Mouse (Mus musculus): ENCODE measurements around the gene Gm10799. TPM values are rescaled to one million over a fixed set of nuclear protein-coding genes. Genes with fewer than 3 reads are reported as not detected.
"Not testable (repeated sequence)": the region's sequence is repeated elsewhere in the genome, so short reads cannot be mapped to it uniquely, and the experiment has no call there.

Gm10799 gene
- polyA plus RNA-seq, 1 experiment from 2014 or later, result not detected

DNA sequence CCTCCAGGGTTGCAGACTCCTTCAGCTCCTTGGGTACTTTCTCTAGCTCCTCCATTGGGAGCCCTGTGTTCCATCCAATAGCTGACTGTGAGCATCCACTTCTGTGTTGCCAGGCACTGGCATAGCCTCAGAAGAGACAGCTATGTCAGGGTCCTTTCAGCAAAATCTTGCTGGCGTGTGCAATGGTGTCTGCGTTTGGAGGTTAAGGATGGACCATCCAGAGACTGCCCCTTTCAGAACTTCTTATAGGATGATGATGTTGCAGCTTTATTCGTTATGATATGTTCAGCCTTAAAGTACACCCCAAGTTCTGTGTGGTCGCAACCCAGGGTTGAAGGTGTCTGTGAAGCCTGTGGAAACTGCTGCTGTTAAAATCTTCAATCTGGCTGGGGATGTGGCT, 29.0 kb upstream of the Gm10799 start:
- not testable (repeated sequence) for ATAC-seq (ENCODE audit: low FRiP score); H3K4me2 ChIP-seq
- WGBS, result 95% methylated on average over 4 of the region's 4 CpGs

GRCm38 (mm10) chr2:104096796-104097195, 28.4 kb upstream of the Gm10799 start:
- WGBS, result 66% methylated on average over 1 of the region's 1 CpGs
- H3K9ac ChIP-seq (replicated peaks); H3K27me3 ChIP-seq (replicated peaks); H3K4me2 ChIP-seq; ATAC-seq (ENCODE audit: low FRiP score); H3K27ac ChIP-seq (replicated peaks); H3K9me3 ChIP-seq (replicated peaks); H3K36me3 ChIP-seq; H3K4me1 ChIP-seq; H3K4me3 ChIP-seq (replicated peaks): not testable (repeated sequence)

More for the DNA sequence above, 29.0 kb upstream of the Gm10799 start:
- H3K4me1 ChIP-seq; H3K27me3 ChIP-seq (replicated peaks); H3K27ac ChIP-seq (replicated peaks); H3K9me3 ChIP-seq (replicated peaks); H3K4me3 ChIP-seq (replicated peaks); H3K9ac ChIP-seq (replicated peaks); H3K36me3 ChIP-seq: not testable (repeated sequence)

DNA sequence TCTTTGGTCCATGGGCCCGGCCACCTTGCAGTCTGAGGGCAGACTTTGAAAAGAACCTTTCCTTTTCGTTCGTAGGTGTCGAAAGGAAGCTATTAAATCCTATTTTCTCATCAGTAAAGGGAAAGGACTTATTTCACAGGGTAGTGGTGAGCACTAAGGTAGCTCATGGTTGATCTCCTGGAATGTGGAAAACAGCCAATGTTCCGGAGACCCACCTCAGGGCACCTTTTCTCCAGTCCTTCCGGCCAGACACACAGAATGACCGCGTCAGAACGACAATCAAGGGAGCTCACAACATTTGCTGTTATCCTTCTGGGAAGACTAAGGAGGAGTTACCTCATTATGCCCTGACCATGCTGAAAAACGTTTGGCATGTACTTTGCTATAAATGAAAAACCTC, 27.9 kb upstream of the Gm10799 start:
- Histone ChIP-seq H3K36me3 (no peaks in the 10 kb centered on the region), H3K27me3 (replicated peaks) (no peaks in the 10 kb centered on the region), H3K9ac (replicated peaks) (peak overlapping the region; percentile 30), H3K4me1 (peaks cover 10% of the 10 kb centered on the region; the same call in 1 of the 2 replicates), H3K4me2 (peak overlapping the region; percentile 56), H3K4me3 (replicated peaks) (peak overlapping the region; percentile 43), H3K9me3 (replicated peaks) (no peaks in the 10 kb centered on the region), H3K27ac (replicated peaks) (peak overlapping the region; percentile 57)
- 41% methylated on average over 10 of the region's 10 CpGs for WGBS
- 0 out of 2 replicates have a peak, but pooled peaks have one; percentile 12 for ATAC-seq (ENCODE audit: low FRiP score)

DNA sequence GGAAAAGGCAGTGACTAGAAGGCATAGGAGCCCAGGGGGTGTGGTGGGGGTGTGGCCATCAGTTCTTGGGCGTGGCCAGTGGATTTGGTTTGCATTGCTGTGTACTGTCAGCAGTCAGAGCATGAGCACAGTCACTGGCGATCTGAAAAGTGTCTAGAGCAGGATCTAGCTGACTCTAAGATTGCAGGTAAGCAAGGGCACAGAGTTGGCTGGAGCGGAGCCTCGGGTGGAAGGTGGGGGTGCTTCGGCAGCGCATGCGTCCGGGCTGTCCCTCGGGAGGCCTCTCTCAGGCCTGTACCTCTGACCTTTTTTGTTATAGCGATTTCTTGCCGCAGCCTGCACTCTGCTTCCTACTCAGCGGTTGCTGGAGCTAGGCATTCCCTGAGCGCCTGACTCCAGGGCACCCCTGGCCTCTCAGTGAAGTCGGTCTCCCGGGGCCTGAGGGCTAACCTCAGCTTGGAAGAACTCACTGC, 27.4 kb upstream of the Gm10799 start, which contains the start of gene Cd59a:
Cd59a (plus strand) TSS at position 61 of the 473 bp plus-strand sequence.
- H3K4me2 ChIP-seq, result peak within 1 kb of the TSS; percentile 56
- peaks cover 10% of the 10 kb centered on the region; the same call in 1 of the 2 replicates for H3K4me1 ChIP-seq
- peak within 1 kb of the TSS; percentile 57 for H3K27ac ChIP-seq (replicated peaks)
- no peaks in the 10 kb centered on the region for H3K27me3 ChIP-seq (replicated peaks)
- H3K9ac ChIP-seq (replicated peaks), result peak within 1 kb of the TSS; percentile 30
- peak within 1 kb of the TSS; percentile 43 for H3K4me3 ChIP-seq (replicated peaks)
- H3K36me3 ChIP-seq, result no peaks in the 10 kb centered on the region
- H3K9me3 ChIP-seq (replicated peaks), result no peaks in the 10 kb centered on the region
- 6% methylated on average over 15 of the region's 15 CpGs for WGBS
- peak; percentile 90 for ATAC-seq (ENCODE audit: low FRiP score)

DNA sequence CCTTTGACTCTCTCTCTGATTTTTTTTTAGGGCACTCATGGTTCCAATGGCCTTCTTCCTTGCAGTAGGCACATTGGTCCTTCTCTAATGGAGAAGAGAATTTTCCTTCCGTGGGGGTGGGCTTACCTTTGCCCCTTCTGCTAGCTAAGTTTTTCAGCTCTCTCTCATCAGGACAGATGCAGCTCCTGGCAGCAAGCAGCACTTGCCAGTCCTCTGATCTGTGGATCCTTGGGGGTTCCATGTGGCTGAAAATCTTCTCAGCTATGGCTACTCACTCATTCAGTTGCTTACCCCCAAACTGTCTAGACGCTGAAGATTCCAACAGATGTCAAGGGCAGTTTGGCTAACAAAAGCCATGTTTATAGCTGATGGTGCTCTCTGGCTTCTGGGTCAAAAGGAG, 25.0 kb upstream of the Gm10799 start:
- Histone ChIP-seq H3K9me3 (replicated peaks) (no peaks in the 10 kb centered on the region), H3K27me3 (replicated peaks) (no peaks in the 10 kb centered on the region), H3K4me2 (no peak overlapping the region), H3K4me3 (replicated peaks) (no peak overlapping the region), H3K9ac (replicated peaks) (no peak overlapping the region), H3K4me1 (peaks cover 10% of the 10 kb centered on the region; the same call in 1 of the 2 replicates), H3K36me3 (no peaks in the 10 kb centered on the region), H3K27ac (replicated peaks) (no peak overlapping the region)
- ATAC-seq (ENCODE audit: low FRiP score), result no peak
- 78% methylated on average over 2 of the region's 2 CpGs for WGBS

- not testable (repeated sequence) for H3K9me3 ChIP-seq (replicated peaks); H3K4me2 ChIP-seq; H3K4me3 ChIP-seq (replicated peaks); H3K4me1 ChIP-seq; H3K27ac ChIP-seq (replicated peaks); H3K27me3 ChIP-seq (replicated peaks); ATAC-seq (ENCODE audit: low FRiP score); H3K36me3 ChIP-seq; H3K9ac ChIP-seq (replicated peaks)
- 91% methylated on average over 1 of the region's 1 CpGs for WGBS
Observed at GRCm38 (mm10) chr2:104087562-104087961, 19.2 kb upstream of the Gm10799 start.

- not testable (repeated sequence) for H3K4me2 ChIP-seq; H3K4me1 ChIP-seq; H3K4me3 ChIP-seq (replicated peaks); H3K9me3 ChIP-seq (replicated peaks); H3K9ac ChIP-seq (replicated peaks); H3K36me3 ChIP-seq; H3K27me3 ChIP-seq (replicated peaks); ATAC-seq (ENCODE audit: low FRiP score); H3K27ac ChIP-seq (replicated peaks)
Observed at GRCm38 (mm10) chr2:104084027-104084426, 15.7 kb upstream of the Gm10799 start.

GRCm38 (mm10) chr2:104082474-104082873, 14.1 kb upstream of the Gm10799 start:
- no peak for ATAC-seq (ENCODE audit: low FRiP score)

DNA sequence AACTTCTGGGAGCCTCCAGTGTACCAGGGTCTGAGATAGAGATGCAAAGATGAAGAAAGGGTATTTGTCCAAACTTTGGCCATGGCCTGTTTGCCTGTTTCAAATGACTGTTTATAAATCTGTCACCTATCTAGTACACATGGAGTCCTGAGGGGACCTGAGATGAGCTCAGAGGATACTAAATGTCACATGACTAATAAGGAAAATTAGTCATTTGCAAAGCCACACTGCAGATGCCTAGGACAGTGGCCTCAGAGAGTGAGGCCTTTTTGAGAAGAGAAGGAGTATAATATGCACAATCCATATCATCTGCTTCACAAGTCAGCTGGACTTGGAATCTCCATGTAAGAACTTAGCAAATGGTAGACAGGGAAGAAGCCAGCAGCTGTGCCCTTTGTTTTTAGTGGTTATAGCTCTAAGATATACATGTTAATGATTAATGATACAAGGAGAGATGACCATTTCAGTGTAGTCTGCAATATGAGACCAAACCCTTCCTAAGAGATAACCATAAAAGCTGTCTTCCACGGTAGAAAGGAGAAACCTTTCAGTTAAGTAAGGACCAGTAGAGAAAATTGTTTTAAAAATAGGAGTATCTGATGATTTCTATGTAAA, 13.2 kb upstream of the Gm10799 start:
- not testable (repeated sequence) for H3K9ac ChIP-seq (replicated peaks); H3K27ac ChIP-seq (replicated peaks); H3K4me2 ChIP-seq; H3K27me3 ChIP-seq (replicated peaks); H3K4me1 ChIP-seq; H3K9me3 ChIP-seq (replicated peaks); H3K4me3 ChIP-seq (replicated peaks); ATAC-seq (ENCODE audit: low FRiP score); H3K36me3 ChIP-seq
- no CpG with 5 or more reads among the region's 1 CpGs for WGBS

More at GRCm38 (mm10) chr2:104082474-104082873, 14.1 kb upstream of the Gm10799 start:
- Histone ChIP-seq H3K4me2 (no peak overlapping the region), H3K27me3 (replicated peaks) (no peaks in the 10 kb centered on the region), H3K36me3 (no peaks in the 10 kb centered on the region), H3K4me1 (no peaks in the 10 kb centered on the region), H3K27ac (replicated peaks) (no peak overlapping the region), H3K4me3 (replicated peaks) (no peak overlapping the region), H3K9ac (replicated peaks) (no peak overlapping the region), H3K9me3 (replicated peaks) (no peaks in the 10 kb centered on the region)

GRCm38 (mm10) chr2:104078285-104078684, 9.9 kb upstream of the Gm10799 start:
- H3K27ac ChIP-seq (replicated peaks); H3K36me3 ChIP-seq; H3K9ac ChIP-seq (replicated peaks); H3K4me2 ChIP-seq; H3K27me3 ChIP-seq (replicated peaks); H3K4me3 ChIP-seq (replicated peaks); ATAC-seq (ENCODE audit: low FRiP score); H3K9me3 ChIP-seq (replicated peaks); H3K4me1 ChIP-seq: not testable (repeated sequence)
- 79% methylated on average over 5 of the region's 5 CpGs for WGBS

DNA sequence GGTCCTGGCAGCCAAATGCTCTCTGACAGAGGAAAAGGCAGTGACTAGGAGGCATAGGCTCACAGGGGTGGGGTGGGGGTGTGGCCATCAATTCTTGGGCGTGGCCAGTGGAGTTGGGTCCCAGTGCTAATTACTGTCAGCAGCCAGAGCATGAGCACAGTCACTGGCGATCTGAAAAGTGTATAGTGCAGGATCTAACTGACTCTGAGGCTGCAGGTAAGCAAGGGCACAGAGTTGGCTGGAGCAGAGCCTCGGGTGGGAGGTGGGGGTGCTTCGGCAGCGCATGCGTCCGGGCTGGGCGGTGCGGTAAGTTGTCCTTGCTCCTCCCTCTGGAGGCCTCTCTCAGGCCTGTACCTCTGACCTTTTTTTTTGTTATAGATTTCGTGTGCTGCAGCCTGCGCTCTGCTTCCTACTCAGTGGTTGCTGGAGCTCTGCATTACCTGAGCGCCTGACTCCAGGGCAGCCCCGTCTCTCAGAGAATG, 1.4 kb upstream of the Gm10799 start, which contains the start of gene Cd59b:
Cd59b (plus strand) TSS at position 146 of the 482 bp plus-strand sequence.
- H3K9me3 ChIP-seq (replicated peaks), result no peaks in the 10 kb centered on the region
- peak within 1 kb of the TSS; percentile 39 for H3K4me3 ChIP-seq (replicated peaks)
- peak; percentile 83 for ATAC-seq (ENCODE audit: low FRiP score)
- 8% methylated on average over 13 of the region's 13 CpGs for WGBS
- H3K27ac ChIP-seq (replicated peaks), result no peak within 1 kb of the TSS
- H3K4me2 ChIP-seq, result peak within 1 kb of the TSS; percentile 62
- 0 out of 2 replicates have a peak within 1 kb of the TSS, but pooled peaks have one; percentile 5 for H3K9ac ChIP-seq (replicated peaks)
- H3K4me1 ChIP-seq, result peaks cover 9% of the 10 kb centered on the region
- H3K27me3 ChIP-seq (replicated peaks), result no peaks in the 10 kb centered on the region
- H3K36me3 ChIP-seq, result no peaks in the 10 kb centered on the region

DNA sequence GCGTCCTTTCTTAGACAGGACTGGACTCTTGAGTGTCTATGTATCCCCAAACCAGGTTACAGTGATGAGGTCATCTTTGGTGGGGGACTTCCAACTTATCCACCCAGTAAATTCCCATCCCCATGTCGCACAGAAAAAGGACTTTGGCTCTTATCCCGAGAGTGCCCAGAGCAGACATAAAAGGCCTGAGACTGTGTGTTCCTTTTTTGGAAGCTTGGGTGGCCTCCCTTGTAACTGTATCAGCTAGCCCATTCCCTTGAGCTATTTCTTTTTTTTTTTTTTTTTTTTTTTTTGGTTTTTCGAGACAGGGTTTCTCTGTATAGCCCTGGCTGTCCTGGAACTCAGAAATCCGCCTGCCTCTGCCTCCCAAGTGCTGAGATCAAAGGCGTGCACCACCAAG, 2.8 kb downstream of the Gm10799 start, which contains the start of gene Gm10912:
Gm10912 (plus strand) TSS at position 301 of the 400 bp plus-strand sequence.
- peaks cover 17% of the 10 kb centered on the region; the same call in 1 of the 2 replicates for H3K36me3 ChIP-seq
- H3K4me2 ChIP-seq; H3K4me3 ChIP-seq (replicated peaks); H3K27ac ChIP-seq (replicated peaks); H3K4me1 ChIP-seq; H3K9me3 ChIP-seq (replicated peaks); H3K9ac ChIP-seq (replicated peaks); H3K27me3 ChIP-seq (replicated peaks); ATAC-seq (ENCODE audit: low FRiP score): not testable (repeated sequence)
- WGBS, result 96% methylated on average over 5 of the region's 6 CpGs

Measured in neural tube, embryonic 15.5 days (tissue).